Mouse (Mus musculus): ENCODE results near the gene Rab21.

DNA sequence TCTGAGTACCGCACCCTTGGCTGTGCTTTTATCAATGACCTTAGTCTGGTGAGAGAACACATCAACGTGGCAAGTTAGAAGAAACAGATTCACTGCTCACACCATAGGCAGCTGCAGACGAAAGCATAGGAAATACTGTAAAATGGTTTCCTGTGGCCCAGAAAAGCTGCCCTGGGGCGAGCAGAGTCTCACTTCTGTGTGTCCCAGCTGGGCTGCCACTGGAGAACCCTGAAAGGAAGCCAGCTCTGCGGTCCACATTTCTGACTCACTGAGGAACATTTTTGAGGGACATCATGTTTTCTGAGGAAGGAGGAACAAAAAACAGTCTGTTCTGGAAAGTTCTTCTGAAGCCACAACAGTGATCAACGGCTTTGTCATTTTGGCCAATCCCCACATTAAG lies 13.1 kb upstream of the Rab21 start:
- TF ChIP-seq POLR2A (IDR thresholded peaks at IDR 0.05; ENCODE audit: extremely low read depth, insufficient read depth, low read length) = no peak
- no peak for TF ChIP-seq CTCF (IDR thresholded peaks at IDR 0.05; ENCODE audit: low read depth, low read length)

Measured in liver, adult 2 months (tissue).